Mouse (Mus musculus) frontal cortex, postnatal 36 days (tissue): ENCODE measurements at regions not wholly inside any gene's neighbourhood (a gene's known extent, or its start where the extent isn't known, plus 50 kb on each side); places are given as distances from the start of the nearest gene placed in this dataset.

Experiments
- DNase-seq, 2 experiments: peaks; one replicate each; pipeline ENCODE4 v3.0.0; 2022; ENCODE audit warnings: low spot score in 2 of 2

GRCm38 (mm10) chr3:42129821-42130560 is 387.6 kb downstream of the D3Ertd751e start:
- DNase-seq = peak; percentile 43 to 88

GRCm38 (mm10) chr3:42132322-42132721 is 389.9 kb downstream of the D3Ertd751e start:
- DNase-seq = no peak

GRCm38 (mm10) chr3:42153372-42153771 is 411.0 kb downstream of the D3Ertd751e start:
- DNase-seq = no peak

- DNase-seq = no peak
These were observed 412.5 kb downstream of the D3Ertd751e start for GRCm38 (mm10) chr3:42154909-42155308.

GRCm38 (mm10) chr3:42163666-42164065 is 421.3 kb downstream of the D3Ertd751e start:
- DNase-seq = peak; percentile 3 to 36

- DNase-seq = no peak
These were observed 456.8 kb downstream of the D3Ertd751e start for GRCm38 (mm10) chr3:42199206-42199605.

GRCm38 (mm10) chr3:42201373-42201772 is 459.0 kb downstream of the D3Ertd751e start:
- DNase-seq = no peak

- no peak for DNase-seq
These were observed 463.2 kb downstream of the D3Ertd751e start for GRCm38 (mm10) chr3:42205640-42206039.

- no peak for DNase-seq
These were observed 469.0 kb downstream of the D3Ertd751e start for GRCm38 (mm10) chr3:42211420-42211819.

- no peak for DNase-seq
These were observed 470.0 kb downstream of the D3Ertd751e start for GRCm38 (mm10) chr3:42212456-42212855.

GRCm38 (mm10) chr3:42213163-42213562 is 470.8 kb downstream of the D3Ertd751e start:
- DNase-seq = no peak

- DNase-seq = no peak
These were observed 472.3 kb downstream of the D3Ertd751e start for GRCm38 (mm10) chr3:42214624-42215276.

- no peak for DNase-seq
These were observed 476.3 kb downstream of the D3Ertd751e start for GRCm38 (mm10) chr3:42218719-42219118.

- DNase-seq = peak; percentile 30 to 54
These were observed 485.4 kb downstream of the D3Ertd751e start for GRCm38 (mm10) chr3:42227679-42228398.

- DNase-seq = no peak
These were observed 486.0 kb downstream of the D3Ertd751e start for GRCm38 (mm10) chr3:42228399-42228755.

GRCm38 (mm10) chr3:42232268-42232667 is 489.9 kb downstream of the D3Ertd751e start:
- no peak for DNase-seq

GRCm38 (mm10) chr3:42233756-42234155 is 491.3 kb downstream of the D3Ertd751e start:
- DNase-seq = no peak

GRCm38 (mm10) chr3:42235515-42235914 is 493.1 kb downstream of the D3Ertd751e start:
- DNase-seq = no peak
